Mouse (Mus musculus): ENCODE measurements around the gene Gm10277.
"Not testable (repeated sequence)": the region's sequence is repeated elsewhere in the genome, so short reads cannot be mapped to it uniquely, and the experiment has no call there.

The Gm10277 gene

GRCm38 (mm10) chr11:77775701-77776400 lies 11.7 kb downstream of the Gm10277 start:
- DNase-seq (ENCODE audit: extremely low spot score, low spot score), result no peak

GRCm38 (mm10) chr11:77771879-77772713 lies 15.5 kb downstream of the Gm10277 start:
- DNase-seq (ENCODE audit: extremely low spot score, low spot score), result no peak

GRCm38 (mm10) chr11:77770346-77770745 lies 17.2 kb downstream of the Gm10277 start:
- no peak for DNase-seq (ENCODE audit: extremely low spot score, low spot score)

- no peak for DNase-seq (ENCODE audit: extremely low spot score, low spot score)
These were observed 18.1 kb downstream of the Gm10277 start for GRCm38 (mm10) chr11:77769496-77769895.

- DNase-seq (ENCODE audit: extremely low spot score, low spot score), result peak; percentile 59
These were observed 21.1 kb downstream of the Gm10277 start for GRCm38 (mm10) chr11:77766351-77767001.

GRCm38 (mm10) chr11:77765459-77765777 lies 22.1 kb downstream of the Gm10277 start:
- no peak for DNase-seq (ENCODE audit: extremely low spot score, low spot score)

GRCm38 (mm10) chr11:77764694-77765458 lies 22.7 kb downstream of the Gm10277 start:
- no peak for DNase-seq (ENCODE audit: extremely low spot score, low spot score)

- DNase-seq (ENCODE audit: extremely low spot score, low spot score), result peak; percentile 79
These were observed 23.7 kb downstream of the Gm10277 start for GRCm38 (mm10) chr11:77763673-77764340.

- DNase-seq (ENCODE audit: extremely low spot score, low spot score), result peak; percentile 93
These were observed 24.5 kb downstream of the Gm10277 start, which contains the start of gene Myo18a for GRCm38 (mm10) chr11:77762783-77763672. Gene Myo18a, plus strand, starts transcription at chr11:77763246.

GRCm38 (mm10) chr11:77760031-77760430 lies 27.5 kb downstream of the Gm10277 start:
- no peak for DNase-seq (ENCODE audit: extremely low spot score, low spot score)

GRCm38 (mm10) chr11:77753469-77753868 lies 34.1 kb downstream of the Gm10277 start:
- no peak for DNase-seq (ENCODE audit: extremely low spot score, low spot score)

- no peak for DNase-seq (ENCODE audit: extremely low spot score, low spot score)
These were observed 35.0 kb downstream of the Gm10277 start for GRCm38 (mm10) chr11:77752525-77752924.

- no peak for DNase-seq (ENCODE audit: extremely low spot score, low spot score)
These were observed 38.6 kb downstream of the Gm10277 start for GRCm38 (mm10) chr11:77748996-77749395.

- not testable (repeated sequence) for DNase-seq (ENCODE audit: extremely low spot score, low spot score)
These were observed 40.4 kb downstream of the Gm10277 start for GRCm38 (mm10) chr11:77747103-77747502.

GRCm38 (mm10) chr11:77746652-77747051 lies 40.9 kb downstream of the Gm10277 start:
- DNase-seq (ENCODE audit: extremely low spot score, low spot score), result no peak

- no peak for DNase-seq (ENCODE audit: extremely low spot score, low spot score)
These were observed 43.6 kb downstream of the Gm10277 start for GRCm38 (mm10) chr11:77743966-77744365.

GRCm38 (mm10) chr11:77738555-77738954 lies 49.0 kb downstream of the Gm10277 start:
- no peak for DNase-seq (ENCODE audit: extremely low spot score, low spot score)

- DNase-seq (ENCODE audit: extremely low spot score, low spot score), result peak; percentile 88
These were observed 50.3 kb downstream of the Gm10277 start for GRCm38 (mm10) chr11:77737289-77737688.
